Mouse (Mus musculus) kidney, embryonic 14.5 days (tissue): ENCODE data around the gene Ecd. TPM values are rescaled to one million over a fixed set of nuclear protein-coding genes. Genes with fewer than 3 reads are reported as not detected.

ENCODE experiments used
- ATAC-seq: fragments of 200-750 bp; cut with Nextera tagmentation; 2 replicates; pipeline ENCODE4 v1.8.0; 2017; ENCODE audit warnings: moderate number of reproducible peaks, mild to moderate bottlenecking, moderate TSS enrichment, moderate library complexity; ENCODE audit not compliant: low FRiP score, low TSS enrichment
- H3K27ac ChIP-seq: fragments of 300-500 bp; sonication (generic); 2 replicates; pipeline ENCODE4 v1.5.1; 2014; ENCODE audit warnings: low read depth, mild to moderate bottlenecking, low read length, moderate library complexity, mixed read lengths
- H3K27me3 ChIP-seq: fragments of 300-500 bp; sonication (generic); 2 replicates; pipeline ENCODE4 v1.6.1; 2014; ENCODE audit warnings: mild to moderate bottlenecking, low read length; ENCODE audit not compliant: control insufficient read depth, insufficient read depth
- H3K36me3 ChIP-seq: fragments of 300-500 bp; sonication (generic); 2 replicates; pipeline ENCODE4 v1.6.1; 2014; ENCODE audit warnings: low read length, mixed read lengths; ENCODE audit not compliant: control insufficient read depth, insufficient read depth
- H3K4me1 ChIP-seq: fragments of 300-500 bp; sonication (generic); 2 replicates; pipeline ENCODE4 v1.6.1; 2014; ENCODE audit warnings: low read length, mixed read lengths; ENCODE audit not compliant: control insufficient read depth, insufficient read depth
- H3K4me2 ChIP-seq: fragments of 300-500 bp; sonication (generic); replicated peaks from 2 replicates; pipeline ENCODE4 v1.6.1; 2014; ENCODE audit warnings: low read depth, mild to moderate bottlenecking, low read length
- H3K4me3 ChIP-seq: fragments of 300-500 bp; sonication (generic); 2 replicates; pipeline ENCODE4 v1.5.1; 2014; ENCODE audit warnings: mild to moderate bottlenecking, low read length
- H3K9ac ChIP-seq: fragments of 300-500 bp; sonication (generic); 2 replicates; pipeline ENCODE4 v1.6.1; 2014; ENCODE audit warnings: low read depth, mild to moderate bottlenecking, low read length, moderate library complexity
- H3K9me3 ChIP-seq: fragments of 300-500 bp; sonication (generic); 2 replicates; pipeline ENCODE4 v1.6.1; 2016; ENCODE audit warnings: low read length; ENCODE audit not compliant: control insufficient read depth
- WGBS: fragments of 180-500 bp; shearing (Covaris S2); extraction: QIAGEN DNeasy Blood & Tissue Kit; methylation state at CpG from one replicate; pipeline ENCODE4 v1.1.7; 2014; 5-methylcytosine and 5-hydroxymethylcytosine counted together
- polyA plus RNA-seq: library from polyadenylated mRNA; unstranded; fragments of >200 nt; fragmentation: Nextera tagmentation; extraction: Ambion mirVana; gene quantifications from 2 replicates; pipeline ENCODE4 v1.2.1, GENCODE M21; 2014

The Ecd gene
- polyA plus RNA-seq, 1 experiment from 2014 or later = 66.1 TPM

GRCm38 (mm10) chr14:20294947-20295346 lies 53.0 kb downstream of the Ecd start:
- WGBS = 50% methylated on average over 8 of the region's 8 CpGs
- ATAC-seq = no peak
- H3K4me3 ChIP-seq = peak overlapping the region; percentile 49
- H3K9ac ChIP-seq = peak overlapping the region; percentile 56
- H3K9me3 ChIP-seq = no peaks in the 10 kb centered on the region
- H3K27ac ChIP-seq = no peak overlapping the region
- H3K4me2 ChIP-seq = peak overlapping the region; percentile 50
- H3K27me3 ChIP-seq = no peaks in the 10 kb centered on the region
- peaks cover 5% of the 10 kb centered on the region; the same call in 1 of the 2 replicates for H3K4me1 ChIP-seq
- H3K36me3 ChIP-seq = no peaks in the 10 kb centered on the region

GRCm38 (mm10) chr14:20294117-20294892 lies 53.6 kb downstream of the Ecd start, which contains the start of gene Nudt13:
Gene Nudt13, plus strand, starts transcription at chr14:20294697.
- Histone ChIP-seq H3K4me1 (peaks cover 5% of the 10 kb centered on the region; the same call in 1 of the 2 replicates), H3K9me3 (no peaks in the 10 kb centered on the region), H3K27me3 (no peaks in the 10 kb centered on the region), H3K36me3 (no peaks in the 10 kb centered on the region), H3K4me2 (peak within 1 kb of the TSS; percentile 50), H3K27ac (no peak within 1 kb of the TSS), H3K4me3 (peak within 1 kb of the TSS; percentile 49), H3K9ac (peak within 1 kb of the TSS; percentile 56)
- 21% methylated on average over 14 of the region's 14 CpGs for WGBS
- ATAC-seq = peak; percentile 96

GRCm38 (mm10) chr14:20291391-20291790 lies 56.5 kb downstream of the Ecd start:
- WGBS = 44% methylated on average over 4 of the region's 4 CpGs
- Histone ChIP-seq H3K4me2 (no peak overlapping the region), H3K27me3 (no peaks in the 10 kb centered on the region), H3K4me3 (no peak overlapping the region), H3K27ac (no peak overlapping the region), H3K9me3 (no peaks in the 10 kb centered on the region), H3K9ac (no peak overlapping the region), H3K36me3 (no peaks in the 10 kb centered on the region), H3K4me1 (peaks cover 5% of the 10 kb centered on the region; the same call in 1 of the 2 replicates)
- no peak for ATAC-seq

Other genes with a start within 250 kb of the Ecd start
- 11.2 and 13.7 TPM in 2 replicates for gene Saysd1, start 209.6 kb downstream of the Ecd start, polyA plus RNA-seq
- 4.7 and 12.2 TPM in 2 replicates for gene Kcnk5, start 166.3 kb downstream of the Ecd start, polyA plus RNA-seq
- not detected in 2 replicates for gene Kcnk16, start 78.9 kb downstream of the Ecd start, polyA plus RNA-seq
- 13.1 and 18.4 TPM in 2 replicates for gene Nudt13, start 53.4 kb downstream of the Ecd start, polyA plus RNA-seq
- 33.0 and 44.4 TPM in 2 replicates for gene Fam149b, start within 50 bp of the Ecd start, polyA plus RNA-seq
- 137 and 153 TPM in 2 replicates for gene Dnajc9, start 40.8 kb upstream of the Ecd start, polyA plus RNA-seq
- 96.3 and 110 TPM in 2 replicates for gene Mrps16, start 45.5 kb upstream of the Ecd start, polyA plus RNA-seq
- gene Cfap70, start 104.1 kb upstream of the Ecd start, polyA plus RNA-seq = 0.39 and 0.72 TPM in 2 replicates
- 29.4 and 33.7 TPM in 2 replicates for gene Anxa7, start 132.0 kb upstream of the Ecd start, polyA plus RNA-seq
- gene Mss51, start 148.8 kb upstream of the Ecd start, polyA plus RNA-seq = 1.0 and 2.0 TPM in 2 replicates
- gene Ppp3cb, start 198.5 kb upstream of the Ecd start, polyA plus RNA-seq = 57.3 and 65.0 TPM in 2 replicates